Mouse (Mus musculus) layer of hippocampus, adult 9-11 months (tissue): ENCODE data around the gene Dnlz.
A peak's percentile ranks its signal among the peaks of the same experiment; 100 is the strongest.

Experiments used
- DNase-seq: peaks from one replicate; pipeline ENCODE4 v3.0.0; 2022

Dnlz gene

GRCm38 (mm10) chr2:26319519-26320244 is 32.2 kb downstream of the Dnlz start:
- DNase-seq, result no peak

GRCm38 (mm10) chr2:26319109-26319508 is 32.8 kb downstream of the Dnlz start:
- DNase-seq, result no peak

- no peak for DNase-seq
Measured at GRCm38 (mm10) chr2:26317991-26318672, 33.8 kb downstream of the Dnlz start.

GRCm38 (mm10) chr2:26317371-26317770 is 34.5 kb downstream of the Dnlz start:
- DNase-seq, result no peak

GRCm38 (mm10) chr2:26316576-26317246 is 35.2 kb downstream of the Dnlz start:
- DNase-seq, result no peak

- DNase-seq, result peak; percentile 61
Measured at GRCm38 (mm10) chr2:26315925-26316311, 36.0 kb downstream of the Dnlz start.

- peak; percentile 82 for DNase-seq
Measured at GRCm38 (mm10) chr2:26315072-26315924, 36.6 kb downstream of the Dnlz start, which contains the start of gene Gpsm1. Gene Gpsm1 (plus strand): TSS chr2:26315515.

- DNase-seq, result no peak
Measured at GRCm38 (mm10) chr2:26314281-26315071, 37.4 kb downstream of the Dnlz start.

- DNase-seq, result no peak
Measured at GRCm38 (mm10) chr2:26313394-26313793, 38.5 kb downstream of the Dnlz start.

- DNase-seq, result no peak
Measured at GRCm38 (mm10) chr2:26312812-26313211, 39.1 kb downstream of the Dnlz start.

- no peak for DNase-seq
Measured at GRCm38 (mm10) chr2:26311936-26312335, 40.0 kb downstream of the Dnlz start.

- DNase-seq, result no peak
Measured at GRCm38 (mm10) chr2:26309739-26310138, 42.2 kb downstream of the Dnlz start.

- DNase-seq, result no peak
Measured at GRCm38 (mm10) chr2:26306702-26307101, 45.2 kb downstream of the Dnlz start.

- no peak for DNase-seq
Measured at GRCm38 (mm10) chr2:26305555-26305954, 46.4 kb downstream of the Dnlz start.

- no peak for DNase-seq
Measured at GRCm38 (mm10) chr2:26304711-26305110, 47.2 kb downstream of the Dnlz start.

- DNase-seq, result no peak
Measured at GRCm38 (mm10) chr2:26302005-26302503, 49.9 kb downstream of the Dnlz start.

- DNase-seq, result peak; percentile 84
Measured at GRCm38 (mm10) chr2:26300808-26301174, 51.1 kb downstream of the Dnlz start.

GRCm38 (mm10) chr2:26300161-26300807 is 51.6 kb downstream of the Dnlz start:
- no peak for DNase-seq

- no peak for DNase-seq
Measured at GRCm38 (mm10) chr2:26299336-26299735, 52.6 kb downstream of the Dnlz start.

- DNase-seq, result peak; percentile 61
Measured at GRCm38 (mm10) chr2:26298856-26299230, 53.1 kb downstream of the Dnlz start.

- peak; percentile 92 for DNase-seq
Measured at GRCm38 (mm10) chr2:26298208-26298855, 53.6 kb downstream of the Dnlz start.
